Mouse (Mus musculus) hindbrain, embryonic 10.5 days (tissue): Measurements from ENCODE around the gene Mef2a. TPM values are rescaled to one million over a fixed set of nuclear protein-coding genes. Genes with fewer than 3 reads are reported as not detected.

Source experiments
- DNase-seq: peaks from one replicate; pipeline ENCODE4 v3.0.0-alpha.2; 2017; ENCODE audit warnings: low spot score
- H3K27ac ChIP-seq: fragments of 300-500 bp; sonication (generic); 2 replicates; pipeline ENCODE4 v1.5.1; 2016; ENCODE audit warnings: mild to moderate bottlenecking, moderate library complexity
- H3K27me3 ChIP-seq: fragments of 300-500 bp; sonication (generic); 2 replicates; pipeline ENCODE4 v1.6.1; 2016; ENCODE audit warnings: mild to moderate bottlenecking; ENCODE audit not compliant: poor library complexity, insufficient read depth, severe bottlenecking
- H3K36me3 ChIP-seq: fragments of 300-500 bp; sonication (generic); 2 replicates; pipeline ENCODE4 v1.6.1; 2016; ENCODE audit warnings: mild to moderate bottlenecking, moderate library complexity
- H3K4me1 ChIP-seq: fragments of 300-500 bp; sonication (generic); replicated peaks from 2 replicates; pipeline ENCODE4 v1.6.1; 2016; ENCODE audit warnings: mild to moderate bottlenecking
- H3K4me3 ChIP-seq: fragments of 300-500 bp; sonication (generic); 2 replicates; pipeline ENCODE4 v1.5.1; 2016; ENCODE audit warnings: mild to moderate bottlenecking, moderate library complexity
- H3K9me3 ChIP-seq: fragments of 300-500 bp; sonication (generic); 2 replicates; pipeline ENCODE4 v1.6.1; 2016; ENCODE audit warnings: mild to moderate bottlenecking, moderate library complexity
- WGBS: fragments of 180-500 bp; shearing (Covaris S2); methylation state at CpG from one replicate; pipeline ENCODE4 v1.1.7; 2016; 5-methylcytosine and 5-hydroxymethylcytosine counted together
- polyA plus RNA-seq: library from polyadenylated mRNA; unstranded; fragments of >200 nt; fragmentation: Nextera tagmentation; extraction: Ambion mirVana; gene quantifications from 2 replicates; pipeline ENCODE4 v1.2.1, GENCODE M21; 2016

Mef2a gene
- polyA plus RNA-seq, 1 experiment from 2014 or later = 20.5 TPM

GRCm38 (mm10) chr7:67384942-67385872, 12.5 kb upstream of the Mef2a start:
- DNase-seq = no peak
- Histone ChIP-seq H3K4me3 (no peak overlapping the region), H3K4me1 (no peaks in the 10 kb centered on the region), H3K27me3 (no peaks in the 10 kb centered on the region), H3K9me3 (no peaks in the 10 kb centered on the region), H3K36me3 (no peaks in the 10 kb centered on the region), H3K27ac (no peak overlapping the region)
- 87% methylated on average over 6 of the region's 6 CpGs for WGBS

GRCm38 (mm10) chr7:67380174-67381129, 7.8 kb upstream of the Mef2a start:
- 93% methylated on average over 6 of the region's 6 CpGs for WGBS
- H3K9me3 ChIP-seq = no peaks in the 10 kb centered on the region
- H3K4me1 ChIP-seq = no peaks in the 10 kb centered on the region

GRCm38 (mm10) chr7:67376796-67377195, 4.1 kb upstream of the Mef2a start:
- peaks cover 15% of the 10 kb centered on the region for H3K4me1 ChIP-seq
- DNase-seq = no peak
- H3K4me3 ChIP-seq = no peak overlapping the region
- H3K36me3 ChIP-seq = no peaks in the 10 kb centered on the region
- H3K27ac ChIP-seq = no peak overlapping the region
- 87% methylated on average over 6 of the region's 6 CpGs for whole genome bisulfite sequencing
- no peaks in the 10 kb centered on the region for H3K27me3 ChIP-seq
- H3K9me3 ChIP-seq = no peaks in the 10 kb centered on the region

More at GRCm38 (mm10) chr7:67380174-67381129, 7.8 kb upstream of the Mef2a start:
- Histone ChIP-seq H3K27me3 (no peaks in the 10 kb centered on the region), H3K4me3 (no peak overlapping the region), H3K27ac (no peak overlapping the region), H3K36me3 (no peaks in the 10 kb centered on the region)
- no peak for DNase-seq

- Histone ChIP-seq H3K27ac (peak overlapping the region; percentile 99), H3K4me1 (peaks cover 23% of the 10 kb centered on the region), H3K4me3 (0 out of 2 replicates have a peak overlapping the region, but pooled peaks have one; percentile 94), H3K9me3 (no peaks in the 10 kb centered on the region), H3K36me3 (no peaks in the 10 kb centered on the region), H3K27me3 (no peaks in the 10 kb centered on the region)
- 54% methylated on average over 5 of the region's 5 CpGs for whole genome bisulfite sequencing
- peak; percentile 19 for DNase-seq
Observed at GRCm38 (mm10) chr7:67373975-67374374, 1.3 kb upstream of the Mef2a start.

- DNase-seq = no peak
- WGBS = 36% methylated on average over 6 of the region's 6 CpGs
Observed at GRCm38 (mm10) chr7:67373584-67373960, 914 bp upstream of the Mef2a start.

GRCm38 (mm10) chr7:67371891-67372672, 576 bp downstream of the Mef2a start:
- Histone ChIP-seq H3K27me3 (no peaks in the 10 kb centered on the region), H3K27ac (peak overlapping the region; percentile 99)
- WGBS = 1% methylated on average over 70 of the region's 75 CpGs

More at GRCm38 (mm10) chr7:67373584-67373960, 914 bp upstream of the Mef2a start:
- Histone ChIP-seq H3K4me3 (peak overlapping the region; percentile 94), H3K27me3 (no peaks in the 10 kb centered on the region), H3K4me1 (peaks cover 23% of the 10 kb centered on the region), H3K9me3 (no peaks in the 10 kb centered on the region), H3K36me3 (no peaks in the 10 kb centered on the region), H3K27ac (peak overlapping the region; percentile 99)

GRCm38 (mm10) chr7:67371351-67371890, 1.2 kb downstream of the Mef2a start:
- H3K27ac ChIP-seq = peak overlapping the region; percentile 99; the same call in 1 of the 2 replicates
- H3K9me3 ChIP-seq = no peaks in the 10 kb centered on the region
- H3K27me3 ChIP-seq = no peaks in the 10 kb centered on the region
- H3K4me1 ChIP-seq = peaks cover 23% of the 10 kb centered on the region
- peak overlapping the region; percentile 94 for H3K4me3 ChIP-seq
- WGBS = 21% methylated on average over 10 of the region's 10 CpGs
- 0 out of 2 replicates have a peak, but pooled peaks cover 4% of the 10 kb centered on the region for H3K36me3 ChIP-seq
- DNase-seq = no peak

More at GRCm38 (mm10) chr7:67371891-67372672, 576 bp downstream of the Mef2a start:
- peak overlapping the region; percentile 94 for H3K4me3 ChIP-seq
- peak; percentile 35 for DNase-seq
- no peaks in the 10 kb centered on the region for H3K9me3 ChIP-seq
- 0 out of 2 replicates have a peak, but pooled peaks cover 1% of the 10 kb centered on the region for H3K36me3 ChIP-seq
- H3K4me1 ChIP-seq = peaks cover 23% of the 10 kb centered on the region

GRCm38 (mm10) chr7:67369645-67370044, 3.0 kb downstream of the Mef2a start:
- H3K27me3 ChIP-seq = no peaks in the 10 kb centered on the region
- peaks cover 23% of the 10 kb centered on the region for H3K4me1 ChIP-seq
- 0 out of 2 replicates have a peak, but pooled peaks cover 4% of the 10 kb centered on the region for H3K36me3 ChIP-seq
- H3K4me3 ChIP-seq = no peak overlapping the region
- no peaks in the 10 kb centered on the region for H3K9me3 ChIP-seq
- H3K27ac ChIP-seq = no peak overlapping the region
- no peak for DNase-seq
- 85% methylated on average over 4 of the region's 4 CpGs for WGBS

GRCm38 (mm10) chr7:67368394-67368793, 4.3 kb downstream of the Mef2a start:
- WGBS = 95% methylated on average over 2 of the region's 2 CpGs
- no peak overlapping the region for H3K4me3 ChIP-seq
- DNase-seq = no peak
- H3K4me1 ChIP-seq = peaks cover 11% of the 10 kb centered on the region
- no peaks in the 10 kb centered on the region for H3K9me3 ChIP-seq
- H3K27me3 ChIP-seq = no peaks in the 10 kb centered on the region
- H3K36me3 ChIP-seq = 0 out of 2 replicates have a peak, but pooled peaks cover 4% of the 10 kb centered on the region
- H3K27ac ChIP-seq = no peak overlapping the region

- DNase-seq = no peak
- Histone ChIP-seq H3K9me3 (peaks cover 8% of the 10 kb centered on the region; the same call in 1 of the 2 replicates), H3K36me3 (peaks cover 11% of the 10 kb centered on the region), H3K4me3 (no peak overlapping the region), H3K27me3 (no peaks in the 10 kb centered on the region), H3K4me1 (no peaks in the 10 kb centered on the region), H3K27ac (no peak overlapping the region)
- WGBS = 90% methylated on average over 3 of the region's 3 CpGs
Observed at GRCm38 (mm10) chr7:67360588-67360987, 12.1 kb downstream of the Mef2a start.

GRCm38 (mm10) chr7:67359863-67360262, 12.8 kb downstream of the Mef2a start:
- H3K4me3 ChIP-seq = no peak overlapping the region
- no peak overlapping the region for H3K27ac ChIP-seq
- no peaks in the 10 kb centered on the region for H3K4me1 ChIP-seq
- no peaks in the 10 kb centered on the region for H3K27me3 ChIP-seq
- peaks cover 10% of the 10 kb centered on the region; the same call in 1 of the 2 replicates for H3K9me3 ChIP-seq
- DNase-seq = no peak
- H3K36me3 ChIP-seq = peaks cover 13% of the 10 kb centered on the region
